Mouse (Mus musculus) cerebellum, adult 11 months (tissue): ENCODE measurements around the gene Fam83g.
"Not testable (repeated sequence)": the region's sequence is repeated elsewhere in the genome, so short reads cannot be mapped to it uniquely, and the experiment has no call there.

Experiments used
- DNase-seq: peaks from one replicate; pipeline ENCODE4 v3.0.0; 2022

The Fam83g gene

GRCm38 (mm10) chr11:61683907-61684731 lies at the start of gene Fam83g:
Gene Fam83g, plus strand, starts transcription at chr11:61684091.
- DNase-seq = no peak

DNA sequence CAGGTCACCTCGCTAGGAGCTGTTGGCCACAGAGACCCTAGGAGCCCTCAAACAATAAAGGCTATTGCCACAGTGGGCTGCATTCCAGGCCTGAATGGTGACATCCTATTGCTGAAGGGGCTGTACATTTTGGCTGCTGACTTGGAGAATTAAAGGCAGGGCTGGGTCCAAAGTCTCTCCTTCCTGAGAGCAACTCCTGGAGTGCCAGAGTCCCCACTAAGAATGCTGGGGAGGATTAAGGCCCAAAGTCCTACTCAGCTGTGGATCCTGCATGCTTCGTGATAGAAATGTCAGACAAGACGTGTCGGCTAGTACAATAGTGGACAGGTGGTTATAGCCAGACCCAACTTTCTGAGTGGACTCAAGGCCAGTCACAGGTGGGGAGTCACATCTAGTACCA lies 47.6 kb upstream of the Fam83g start:
- DNase-seq = not testable (repeated sequence)

- DNase-seq = no peak
These were observed 46.5 kb upstream of the Fam83g start for GRCm38 (mm10) chr11:61637413-61637812.

- DNase-seq = no peak
These were observed 46.0 kb upstream of the Fam83g start for GRCm38 (mm10) chr11:61637856-61638255.

GRCm38 (mm10) chr11:61638764-61639536 lies 44.9 kb upstream of the Fam83g start:
- DNase-seq = no peak

DNA sequence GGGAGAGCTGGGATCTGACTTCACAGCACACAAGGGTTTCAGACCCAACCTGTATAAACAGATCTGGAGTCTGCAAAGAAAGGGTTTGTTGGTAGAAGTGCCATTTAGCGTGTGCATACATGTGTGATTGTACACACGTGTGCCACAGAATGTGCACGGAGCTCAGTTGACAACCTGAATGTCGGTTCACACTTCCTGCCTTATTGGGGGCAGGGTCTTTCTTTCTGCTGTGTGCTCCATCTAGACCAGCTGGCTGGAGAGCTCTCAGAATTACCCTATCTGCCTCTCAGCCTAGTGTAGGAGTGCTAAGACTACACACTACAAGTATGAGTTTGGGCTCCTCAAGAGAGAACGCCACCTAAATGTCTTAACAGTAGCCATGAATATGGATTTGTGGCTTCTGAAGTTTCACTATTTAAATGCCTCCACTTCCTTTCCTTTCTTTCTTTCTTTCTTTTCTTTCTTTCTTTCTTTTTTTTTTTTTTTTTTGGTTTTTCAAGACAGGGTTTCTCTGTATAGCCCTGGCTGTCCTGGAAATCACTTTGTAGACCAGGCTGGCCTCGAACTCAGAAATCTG lies 44.2 kb upstream of the Fam83g start:
- no peak for DNase-seq

- DNase-seq = not testable (repeated sequence)
These were observed 43.3 kb upstream of the Fam83g start for GRCm38 (mm10) chr11:61640585-61640984.

GRCm38 (mm10) chr11:61642106-61642505 lies 41.8 kb upstream of the Fam83g start:
- no peak for DNase-seq

DNA sequence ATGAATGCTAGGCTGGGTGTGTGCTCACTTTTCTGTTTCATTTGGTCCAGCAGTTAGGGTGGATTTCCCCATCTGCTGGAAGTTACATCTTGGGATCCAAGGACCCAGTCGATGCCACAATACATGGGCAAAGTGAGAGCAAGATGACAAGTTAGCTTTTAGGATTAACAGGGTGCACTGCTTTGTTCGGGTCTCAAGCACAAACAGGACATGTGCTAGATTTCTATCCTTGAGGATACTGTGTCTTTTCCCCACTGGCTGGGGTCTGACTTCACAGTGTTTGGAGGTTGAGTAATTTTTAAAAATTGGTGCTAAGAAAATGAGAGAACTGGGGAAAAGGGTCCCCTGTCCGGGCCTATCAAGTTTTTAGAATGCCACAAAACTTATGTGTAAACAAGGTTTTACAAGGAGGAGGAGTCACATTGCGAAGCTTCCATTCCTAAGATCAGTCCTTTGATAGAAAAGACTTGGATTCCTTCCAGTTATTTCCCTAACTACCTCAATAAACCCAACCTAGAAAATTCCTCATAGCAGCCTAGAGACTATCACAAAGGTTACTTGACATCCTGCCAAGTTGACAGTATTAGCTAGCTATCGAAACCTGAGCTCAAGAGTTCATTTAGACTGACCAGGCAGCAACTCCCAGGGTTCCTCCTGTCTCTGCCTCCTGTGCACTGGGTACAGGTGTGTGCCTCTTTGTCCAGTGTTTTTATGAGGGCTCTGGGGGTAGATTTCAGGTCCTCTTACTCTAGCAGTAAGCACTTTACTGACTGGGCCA lies 40.5 kb upstream of the Fam83g start:
- DNase-seq = no peak

GRCm38 (mm10) chr11:61644576-61645326 lies 39.1 kb upstream of the Fam83g start:
- DNase-seq = no peak

DNA sequence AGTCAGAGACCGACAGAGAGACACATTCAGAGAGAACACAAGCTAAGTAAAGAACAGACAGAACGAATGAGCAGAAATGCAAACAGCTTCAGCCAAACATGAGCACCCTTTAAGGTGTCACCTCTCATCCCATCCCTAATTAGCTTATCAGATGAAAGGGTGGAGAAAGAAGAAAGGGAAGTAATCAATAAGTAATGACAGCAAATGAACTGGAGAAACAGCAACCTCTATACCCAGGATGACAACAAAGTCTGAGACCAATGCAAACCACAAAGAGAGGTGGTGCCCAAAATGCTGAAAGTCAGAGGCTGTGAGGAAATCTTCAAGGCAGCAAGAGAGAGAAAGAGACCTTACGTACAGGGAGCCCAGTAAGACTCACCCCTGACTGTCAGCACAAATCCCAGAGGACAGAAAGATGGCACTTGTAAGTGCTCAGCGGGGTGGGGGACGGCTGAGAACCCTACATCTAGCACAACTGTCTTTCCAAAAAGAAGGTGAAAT lies 38.5 kb upstream of the Fam83g start:
- DNase-seq = no peak

- DNase-seq = no peak
These were observed 37.3 kb upstream of the Fam83g start for GRCm38 (mm10) chr11:61646499-61647039.

GRCm38 (mm10) chr11:61647110-61647910 lies 36.6 kb upstream of the Fam83g start:
- DNase-seq = no peak

DNA sequence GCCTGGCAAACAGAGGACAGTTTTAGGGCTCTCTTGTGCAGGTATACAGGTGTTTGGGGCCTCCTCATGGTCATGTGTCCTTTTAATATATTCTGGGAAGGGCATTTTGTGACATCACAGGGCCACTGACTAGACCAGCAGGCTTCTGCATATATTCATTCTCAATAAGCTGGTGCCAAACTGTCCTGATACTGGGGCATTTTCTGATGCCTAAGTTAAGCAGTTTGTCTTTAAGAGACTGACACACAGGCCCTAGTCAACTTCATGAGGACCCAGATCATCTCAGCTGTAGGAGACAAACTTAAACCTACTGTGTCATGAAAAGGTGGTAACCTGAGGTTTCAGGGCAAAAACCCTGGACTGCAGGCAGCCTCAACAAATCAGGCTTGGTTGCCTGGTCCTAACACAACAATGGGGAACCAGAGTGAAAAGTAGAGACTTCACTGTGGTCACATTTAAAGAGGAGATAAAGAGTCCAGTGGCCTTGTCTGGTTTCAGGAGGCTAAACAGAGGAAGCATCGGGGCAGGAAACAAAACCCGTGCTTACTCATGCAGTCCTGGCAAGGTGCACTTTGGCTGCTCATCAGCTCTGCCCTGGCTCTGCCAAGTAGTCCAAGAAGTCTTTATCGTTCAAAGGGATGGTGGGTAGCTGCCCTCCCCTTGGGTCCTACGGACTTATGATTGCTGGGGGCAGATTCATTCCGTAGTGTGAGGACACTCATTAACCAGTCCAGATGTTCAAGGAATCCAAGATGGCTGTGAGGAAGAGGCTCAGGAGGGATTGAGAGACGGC lies 35.7 kb upstream of the Fam83g start:
- DNase-seq = no peak

DNA sequence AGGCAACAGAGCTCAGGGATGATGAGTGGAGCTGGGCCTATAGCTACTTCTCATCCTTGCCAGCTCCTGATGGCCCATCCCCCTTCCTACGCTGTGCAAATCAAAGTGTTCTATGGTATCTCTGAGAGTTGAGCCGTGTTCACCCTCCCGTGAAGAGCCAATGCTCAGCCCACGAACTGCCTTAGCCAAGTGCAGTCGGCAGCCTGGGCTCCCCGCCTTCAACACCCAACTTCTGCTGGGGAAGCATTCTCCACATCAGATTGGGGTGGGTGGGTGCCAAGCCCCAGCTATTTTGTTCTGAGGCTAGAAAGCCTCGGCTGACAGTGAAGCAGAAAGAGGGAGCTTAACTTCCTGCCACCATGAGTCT lies 35.2 kb upstream of the Fam83g start:
- DNase-seq = no peak

DNA sequence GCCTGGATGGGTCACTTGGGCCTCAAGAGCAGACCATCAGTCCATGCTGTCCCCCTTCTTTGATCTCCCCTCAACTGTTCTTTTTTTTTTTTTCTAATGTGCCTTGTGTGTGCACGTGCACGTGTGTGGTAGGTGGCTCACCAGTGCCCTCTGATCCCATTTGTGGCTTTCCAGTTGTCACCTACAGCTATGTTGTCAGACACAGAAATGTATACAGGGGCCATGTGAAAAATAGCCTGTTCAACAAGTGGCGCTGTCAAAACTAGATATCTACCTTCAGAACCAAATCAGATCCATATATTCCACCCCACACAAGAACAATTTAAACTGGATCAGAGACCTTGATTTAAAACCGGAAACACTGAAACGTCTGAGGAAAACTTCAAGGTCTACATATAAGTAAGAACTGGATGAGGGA lies 34.7 kb upstream of the Fam83g start:
- no peak for DNase-seq

DNA sequence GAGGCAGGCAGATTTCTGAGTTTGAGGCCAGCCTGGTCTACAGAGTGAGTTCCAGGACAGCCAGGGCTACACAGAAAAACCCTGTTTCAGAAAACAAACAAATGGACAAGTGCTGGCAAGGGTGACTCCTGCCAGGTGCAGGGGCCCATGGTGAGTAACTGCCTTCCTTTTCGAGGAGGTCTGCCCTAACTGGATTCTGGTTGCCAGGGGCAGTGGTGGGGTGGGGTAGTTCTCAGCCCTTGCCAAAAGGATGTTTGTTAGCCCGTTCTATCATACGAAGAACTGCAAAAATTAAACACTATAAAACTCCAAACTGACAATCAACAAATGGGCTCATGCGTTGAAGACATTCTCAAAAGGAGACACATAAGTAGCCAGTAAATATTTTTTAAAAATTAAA lies 34.3 kb upstream of the Fam83g start:
- no peak for DNase-seq

GRCm38 (mm10) chr11:61650470-61651265 lies 33.2 kb upstream of the Fam83g start:
- DNase-seq = no peak

GRCm38 (mm10) chr11:61652216-61652615 lies 31.7 kb upstream of the Fam83g start:
- DNase-seq = no peak
